ENCODE assay signal across 10 mouse cellular contexts in genomic region chr10:118761101-118761868, GRCm38 (mm10).
A peak's percentile ranks its signal among the peaks of the same experiment; 100 is the strongest.
DNase-seq lines count a peak whose midpoint lies in the region; ATAC-seq and TF ChIP-seq lines count a peak whose summit lies in the region.
"Had no signal": no experiment of that assay in that cellular context is flagged by ENCODE, and none has a peak within 500 bp of the region (broad histone marks: within the 10 kb centered on the region; RNA-seq: fewer than 3 reads in every experiment).

No protein-coding gene starts in this region.

- peak; percentile 55; the same call in 1 of the 2 replicates for ATAC-seq in lung, embryonic 15.5 days (ENCODE audit: borderline replicate concordance, extremely low read depth, low FRiP score, low TSS enrichment)
- ATAC-seq in cerebellum, adult (ENCODE audit: insufficient number of reproducible peaks, low FRiP score, low TSS enrichment) = no peak
- ATAC-seq: midbrain, embryonic 16.5 days had no signal

- TF ChIP-seq CTCF in lung, adult 2 months (IDR thresholded peaks at IDR 0.05; ENCODE audit: insufficient read depth, low read length) = no peak

- H3K27ac ChIP-seq in lung, embryonic 15.5 days = no peak overlapping the region
- H3K27ac ChIP-seq: heart, embryonic 13.5 days had no signal

- H3K4me2 ChIP-seq in lung, embryonic 15.5 days = no peak overlapping the region
- H3K4me2 ChIP-seq: heart, embryonic 13.5 days had no signal

- 56% methylated on average over 10 of the region's 10 CpGs for WGBS in lung, embryonic 15.5 days
- 72% methylated on average over 10 of the region's 10 CpGs for WGBS in lung, adult 2 months

- peaks cover 17% of the 10 kb centered on the region; the same call in 1 of the 2 replicates for H3K4me1 ChIP-seq in lung, embryonic 15.5 days
- peaks cover 5% of the 10 kb centered on the region for H3K4me1 ChIP-seq in lung, adult 2 months (ENCODE audit: control insufficient read depth, insufficient read depth, low read length)

- H3K27me3 ChIP-seq in lung, embryonic 15.5 days = no peaks in the 10 kb centered on the region
- H3K27me3 ChIP-seq: heart, embryonic 13.5 days had no signal

- no peak overlapping the region for H3K4me3 ChIP-seq in lung, embryonic 15.5 days
- H3K4me3 ChIP-seq in lung, adult 2 months (replicated peaks; ENCODE audit: extremely low read depth, low read depth, low read length) = no peak overlapping the region
- H3K4me3 ChIP-seq: heart, embryonic 13.5 days had no signal

- no peaks in the 10 kb centered on the region for H3K9me3 ChIP-seq in lung, embryonic 15.5 days
- H3K9me3 ChIP-seq: heart, embryonic 13.5 days had no signal

- no peak overlapping the region for H3K9ac ChIP-seq in lung, embryonic 15.5 days
- H3K9ac ChIP-seq: heart, embryonic 13.5 days had no signal

- DNase-seq in adrenal gland, postnatal 14 days = peak; percentile 46
- DNase-seq in adrenal gland, adult 8-10 months = no peak
- DNase-seq in lung, adult 2 months = no peak
- DNase-seq in heart, postnatal 10 days = peak; percentile 69
- peak; percentile 43 for DNase-seq in skeletal muscle tissue, adult 2 months (ENCODE audit: low read depth, low spot score)
- no peak for DNase-seq in testis, postnatal 14 days (ENCODE audit: low spot score)

- H3K36me3 ChIP-seq in lung, embryonic 15.5 days = no peaks in the 10 kb centered on the region
- H3K36me3 ChIP-seq: heart, embryonic 13.5 days had no signal

- intact Hi-C loops in heart, postnatal 10 days (cut with DNase I) = loop anchor here (10.0 kb wide), 1 partner anchor 166 kb away; no protein-coding TSS in a partner anchor

- TF ChIP-seq POLR2A in lung, adult 2 months (IDR thresholded peaks at IDR 0.05; ENCODE audit: borderline replicate concordance, extremely low read depth, low read depth, low read length) = no peak

Comparison
In these comparisons a context has a peak if more than half of its experiments do, and no peak if none do; other contexts are left out.
1. DNase-seq: peak in adrenal gland, postnatal 14 days (single experiment), heart, postnatal 10 days (2 of 2) and skeletal muscle tissue, adult 2 months (single experiment); none in adrenal gland, adult 8-10 months (single experiment), lung, adult 2 months (single experiment) and testis, postnatal 14 days (single experiment).